Mouse (Mus musculus) intestine, embryonic 14.5 days (tissue): ENCODE measurements around the gene Timeless. TPM values are rescaled to one million over a fixed set of nuclear protein-coding genes. Genes with fewer than 3 reads are reported as not detected.

ENCODE experiments used
- ATAC-seq: fragments of 200-750 bp; cut with Nextera tagmentation; replicated peaks from 2 replicates; pipeline ENCODE4 v1.8.0; 2017; ENCODE audit warnings: low read depth, moderate number of reproducible peaks, moderate TSS enrichment, moderate library complexity; ENCODE audit not compliant: low FRiP score, low TSS enrichment
- DNase-seq: peaks from one replicate; pipeline ENCODE4 v3.0.0-alpha.2; 2018; ENCODE audit warnings: low spot score
- H3K27ac ChIP-seq: fragments of 300-500 bp; sonication (generic); 2 replicates; pipeline ENCODE4 v1.5.1; 2014; ENCODE audit warnings: low read depth, mild to moderate bottlenecking, control low read depth
- H3K27me3 ChIP-seq: fragments of 300-500 bp; sonication (generic); replicated peaks from 2 replicates; pipeline ENCODE4 v1.6.1; 2014; ENCODE audit warnings: low read length, control low read depth; ENCODE audit not compliant: control insufficient read depth, insufficient read depth
- H3K36me3 ChIP-seq: fragments of 300-500 bp; sonication (generic); 2 replicates; pipeline ENCODE4 v1.6.1; 2014; ENCODE audit warnings: low read length, control low read depth; ENCODE audit not compliant: control insufficient read depth, insufficient read depth
- H3K4me1 ChIP-seq: fragments of 300-500 bp; sonication (generic); replicated peaks from 2 replicates; pipeline ENCODE4 v1.6.1; 2014; ENCODE audit warnings: low read length, control low read depth, mixed read lengths; ENCODE audit not compliant: control insufficient read depth, insufficient read depth
- H3K4me2 ChIP-seq: fragments of 300-500 bp; sonication (generic); 2 replicates; pipeline ENCODE4 v1.6.1; 2014; ENCODE audit warnings: low read length
- H3K4me3 ChIP-seq: fragments of 300-500 bp; sonication (generic); 2 replicates; pipeline ENCODE4 v1.5.1; 2014; ENCODE audit warnings: low read depth, low read length, control low read depth, mixed read lengths
- H3K9ac ChIP-seq: fragments of 300-500 bp; sonication (generic); 2 replicates; pipeline ENCODE4 v1.6.1; 2014; ENCODE audit warnings: mild to moderate bottlenecking, low read length
- H3K9me3 ChIP-seq: fragments of 300-500 bp; sonication (generic); 2 replicates; pipeline ENCODE4 v1.6.1; 2016; ENCODE audit warnings: low read length, control low read depth; ENCODE audit not compliant: control insufficient read depth
- WGBS: fragments of 180-500 bp; shearing (Covaris S2); extraction: QIAGEN DNeasy Blood & Tissue Kit; methylation state at CpG from one replicate; pipeline ENCODE4 v1.1.7; 2014; 5-methylcytosine and 5-hydroxymethylcytosine counted together
- polyA plus RNA-seq: library from polyadenylated mRNA; unstranded; fragments of >200 nt; fragmentation: Nextera tagmentation; extraction: Ambion mirVana; gene quantifications from 2 replicates; pipeline ENCODE4 v1.2.1, GENCODE M21; 2014

Gene Timeless
- polyA plus RNA-seq, 1 experiment from 2014 or later, result 59.5 TPM

GRCm38 (mm10) chr10:128298702-128299171, 66.9 kb downstream of the Timeless start, which contains the start of gene Il23a:
Gene Il23a (minus strand): TSS chr10:128298752.
- H3K9ac ChIP-seq, result no peak within 1 kb of the TSS
- no peaks in the 10 kb centered on the region for H3K36me3 ChIP-seq
- 76% methylated on average over 11 of the region's 11 CpGs for WGBS
- no peaks in the 10 kb centered on the region for H3K27me3 ChIP-seq
- no peak within 1 kb of the TSS for H3K4me2 ChIP-seq
- H3K4me3 ChIP-seq, result no peak within 1 kb of the TSS
- H3K27ac ChIP-seq, result peak within 1 kb of the TSS; percentile 64
- ATAC-seq (no peak), DNase-seq (no peak)
- peaks cover 17% of the 10 kb centered on the region for H3K4me1 ChIP-seq
- H3K9me3 ChIP-seq, result no peaks in the 10 kb centered on the region

GRCm38 (mm10) chr10:128302357-128302756, 70.5 kb downstream of the Timeless start:
- 34% methylated on average over 3 of the region's 3 CpGs for WGBS
- H3K27ac ChIP-seq, result peak overlapping the region; percentile 85

More at GRCm38 (mm10) chr10:128302357-128302756, 70.5 kb downstream of the Timeless start:
- Histone ChIP-seq H3K4me1 (peaks cover 20% of the 10 kb centered on the region), H3K9ac (peak overlapping the region; percentile 91), H3K4me2 (peak overlapping the region; percentile 86), H3K9me3 (no peaks in the 10 kb centered on the region), H3K36me3 (peaks cover 14% of the 10 kb centered on the region; the same call in 1 of the 2 replicates), H3K4me3 (peak overlapping the region; percentile 63), H3K27me3 (no peaks in the 10 kb centered on the region)
- DNase-seq (peak; percentile 51), ATAC-seq (no peak)

Other genes with a start within 250 kb of the Timeless start
- gene Hsd17b6, start 224.5 kb upstream of the Timeless start, polyA plus RNA-seq, result not detected in 2 replicates
- 85.8 and 89.1 TPM in 2 replicates for gene Prim1, start 216.9 kb upstream of the Timeless start, polyA plus RNA-seq
- gene Naca, start 196.5 kb upstream of the Timeless start, polyA plus RNA-seq, result 929 and 986 TPM in 2 replicates
- gene Ptges3, start 173.1 kb upstream of the Timeless start, polyA plus RNA-seq, result 465 and 489 TPM in 2 replicates
- 2,618 and 2,654 TPM in 2 replicates for gene Atp5b, start 148.8 kb upstream of the Timeless start, polyA plus RNA-seq
- 23.7 and 26.2 TPM in 2 replicates for gene Baz2a, start 140.5 kb upstream of the Timeless start, polyA plus RNA-seq
- 25.3 and 31.0 TPM in 2 replicates for gene Rbms2, start 51.8 kb upstream of the Timeless start, polyA plus RNA-seq
- 1.7 TPM in 2 replicates for gene Gls2, start 37.6 kb upstream of the Timeless start, polyA plus RNA-seq
- 34.9 and 37.2 TPM in 2 replicates for gene Spryd4, start 20.3 kb upstream of the Timeless start, polyA plus RNA-seq
- not detected in 2 replicates for gene Mip, start 6.2 kb upstream of the Timeless start, polyA plus RNA-seq
- 0.30 TPM in 2 replicates for gene Apon, start 22.0 kb downstream of the Timeless start, polyA plus RNA-seq
- gene Apof, start 36.6 kb downstream of the Timeless start, polyA plus RNA-seq, result 0.15 TPM in 1 of 2 replicates, not detected in the other
- 12.0 and 12.8 TPM in 2 replicates for gene Stat2, start 38.5 kb downstream of the Timeless start, polyA plus RNA-seq
- 0.77 TPM in 2 replicates for gene Il23a, start 66.7 kb downstream of the Timeless start, polyA plus RNA-seq
- 32.7 and 35.0 TPM in 2 replicates for gene Pan2, start 71.3 kb downstream of the Timeless start, polyA plus RNA-seq
- 308 and 317 TPM in 2 replicates for gene Cnpy2, start 90.4 kb downstream of the Timeless start, polyA plus RNA-seq
- 244 and 254 TPM in 2 replicates for gene Cs, start 105.7 kb downstream of the Timeless start, polyA plus RNA-seq
- gene Coq10a, start 136.9 kb downstream of the Timeless start, polyA plus RNA-seq, result 11.0 and 15.7 TPM in 2 replicates
- 12.1 and 13.3 TPM in 2 replicates for gene Ankrd52, start 145.1 kb downstream of the Timeless start, polyA plus RNA-seq
- gene Slc39a5, start 169.2 kb downstream of the Timeless start, polyA plus RNA-seq, result 47.6 and 56.7 TPM in 2 replicates
- 94.7 and 99.1 TPM in 2 replicates for gene Nabp2, start 179.4 kb downstream of the Timeless start, polyA plus RNA-seq
- 30.5 and 36.0 TPM in 2 replicates for gene Rnf41, start 179.6 kb downstream of the Timeless start, polyA plus RNA-seq
- 71.9 and 82.2 TPM in 2 replicates for gene Smarcc2, start 227.2 kb downstream of the Timeless start, polyA plus RNA-seq